Mouse (Mus musculus): ENCODE measurements around the gene Emid1. TPM values are rescaled to one million over a fixed set of nuclear protein-coding genes. Genes with fewer than 3 reads are reported as not detected.
"Not testable (repeated sequence)": the region's sequence is repeated elsewhere in the genome, so short reads cannot be mapped to it uniquely, and the experiment has no call there.

Emid1 gene
- polyA plus RNA-seq, 1 experiment from 2014 or later: 22.2 TPM

DNA sequence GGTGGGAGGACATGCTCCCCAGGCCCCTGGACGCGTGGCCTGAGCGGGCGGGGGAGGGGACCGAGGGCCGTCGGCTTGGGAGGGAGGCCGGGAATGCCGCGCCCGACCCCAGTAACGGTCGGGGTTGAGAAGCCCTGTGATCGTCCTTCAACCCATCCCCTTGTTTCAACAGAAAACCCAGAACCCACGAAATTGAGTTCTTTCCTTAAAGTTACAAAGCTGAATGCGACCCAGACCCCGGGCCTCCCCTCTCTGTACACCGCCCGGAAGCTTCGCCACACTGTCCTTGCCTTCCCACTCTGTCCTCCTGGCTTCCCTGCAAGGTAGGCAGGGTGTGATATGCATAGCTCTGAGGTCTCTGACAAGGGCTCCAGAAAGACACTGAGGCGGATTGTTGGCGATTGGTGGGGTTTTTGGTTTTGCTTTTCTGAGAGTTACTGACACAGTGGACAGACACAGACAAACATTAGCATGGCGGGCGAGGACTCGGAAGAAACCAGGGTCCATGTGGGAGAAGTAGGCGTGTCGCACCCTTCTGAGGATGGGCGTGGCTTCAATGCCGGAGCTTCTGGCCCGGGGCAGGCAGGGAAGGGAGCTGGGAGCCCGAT is 52.4 kb downstream of the Emid1 start:
- under 1% methylated on average over 31 of the region's 31 CpGs for WGBS
- Histone ChIP-seq H3K9ac (ENCODE audit: low read length) (peak overlapping the region; percentile 99), H3K4me3 (ENCODE audit: low read depth, low read length) (peak overlapping the region; percentile 100), H3K27ac (ENCODE audit: low read depth, low read length) (peak overlapping the region; percentile 90), H3K4me1 (replicated peaks; ENCODE audit: control insufficient read depth, insufficient read depth, low read length) (peaks cover 3% of the 10 kb centered on the region; the same call in 1 of the 2 replicates), H3K4me2 (ENCODE audit: low read depth, low read length, severe bottlenecking) (peak overlapping the region; percentile 87), H3K36me3 (ENCODE audit: control insufficient read depth, insufficient read depth, low read length) (no peaks in the 10 kb centered on the region), H3K27me3 (ENCODE audit: control insufficient read depth, insufficient read depth, low read length) (no peaks in the 10 kb centered on the region), H3K9me3 (ENCODE audit: control insufficient read depth, low read length) (no peaks in the 10 kb centered on the region)
- ATAC-seq (replicated peaks; ENCODE audit: low FRiP score) (peak; percentile 77), DNase-seq (ENCODE audit: low spot score) (peak; percentile 91)

DNA sequence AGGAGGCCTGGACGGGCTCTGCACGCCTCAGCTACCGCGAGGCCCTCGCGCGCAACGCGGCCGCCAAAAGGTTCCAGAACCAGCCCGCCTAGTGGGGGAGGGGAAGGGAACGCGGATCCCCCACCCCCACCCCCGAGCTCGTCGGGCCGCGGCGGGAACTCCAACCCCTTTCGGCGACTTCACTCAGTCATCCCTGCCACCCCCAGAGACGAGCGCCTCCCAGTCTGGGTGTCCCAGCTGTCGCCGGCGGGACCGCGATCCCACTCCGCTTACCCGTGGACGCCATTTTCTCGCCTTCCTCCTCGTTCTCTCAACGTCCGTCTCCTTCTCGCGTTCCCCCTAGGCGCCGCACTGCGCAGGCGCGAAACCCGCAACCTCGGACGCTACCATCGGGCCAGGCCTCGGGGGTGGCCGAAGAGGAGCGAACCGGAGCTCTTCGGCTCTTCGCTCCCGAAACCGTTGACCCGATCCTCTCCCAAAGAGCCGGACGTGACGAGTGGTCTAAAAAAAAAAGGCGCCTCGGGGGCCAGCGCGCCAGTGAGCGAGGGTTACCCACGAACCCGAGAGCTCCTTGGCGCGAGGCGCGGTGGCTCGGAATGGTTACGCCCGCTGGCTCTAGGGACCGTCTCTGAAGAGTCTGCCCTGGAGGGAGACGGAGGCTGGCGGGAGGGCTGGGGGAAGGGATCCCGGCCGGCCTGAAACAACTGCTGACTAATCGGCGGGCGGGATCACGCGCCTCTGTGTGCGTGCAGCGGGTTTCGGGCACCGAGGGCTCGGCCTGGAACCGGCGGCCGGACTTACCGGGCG is 53.1 kb downstream of the Emid1 start, which contains the start of the genes Rhbdd3 and Ewsr1:
Rhbdd3 (plus strand) TSS at position 191 of the 807 bp plus-strand sequence.
Ewsr1 (minus strand) TSS at position 531 of the 807 bp plus-strand sequence.
- WGBS: under 1% methylated on average over 92 of the region's 92 CpGs
- Histone ChIP-seq H3K4me2 (ENCODE audit: low read depth, low read length, severe bottlenecking) (peak within 1 kb of the TSS; percentile 87), H3K9me3 (ENCODE audit: control insufficient read depth, low read length) (no peaks in the 10 kb centered on the region), H3K27me3 (ENCODE audit: control insufficient read depth, insufficient read depth, low read length) (no peaks in the 10 kb centered on the region), H3K4me3 (ENCODE audit: low read depth, low read length) (peak within 1 kb of the TSS; percentile 100), H3K9ac (ENCODE audit: low read length) (peak within 1 kb of the TSS; percentile 99), H3K36me3 (ENCODE audit: control insufficient read depth, insufficient read depth, low read length) (no peaks in the 10 kb centered on the region), H3K4me1 (replicated peaks; ENCODE audit: control insufficient read depth, insufficient read depth, low read length) (peaks cover 3% of the 10 kb centered on the region; the same call in 1 of the 2 replicates), H3K27ac (ENCODE audit: low read depth, low read length) (peak within 1 kb of the TSS; percentile 90)
- DNase-seq (ENCODE audit: low spot score) (peak; percentile 98), ATAC-seq (replicated peaks; ENCODE audit: low FRiP score) (peak; percentile 89)

- DNase-seq (ENCODE audit: low spot score): no peak
- Histone ChIP-seq H3K9ac (ENCODE audit: low read length) (peak overlapping the region; percentile 99), H3K4me3 (ENCODE audit: low read depth, low read length) (peak overlapping the region; percentile 100), H3K4me2 (ENCODE audit: low read depth, low read length, severe bottlenecking) (peak overlapping the region; percentile 87), H3K9me3 (ENCODE audit: control insufficient read depth, low read length) (no peaks in the 10 kb centered on the region), H3K36me3 (ENCODE audit: control insufficient read depth, insufficient read depth, low read length) (no peaks in the 10 kb centered on the region), H3K27ac (ENCODE audit: low read depth, low read length) (peak overlapping the region; percentile 90), H3K4me1 (replicated peaks; ENCODE audit: control insufficient read depth, insufficient read depth, low read length) (peaks cover 3% of the 10 kb centered on the region; the same call in 1 of the 2 replicates), H3K27me3 (ENCODE audit: control insufficient read depth, insufficient read depth, low read length) (no peaks in the 10 kb centered on the region)
- under 1% methylated on average over 43 of the region's 44 CpGs for WGBS
- ATAC-seq (replicated peaks; ENCODE audit: low FRiP score): peak; percentile 15
Observed at GRCm38 (mm10) chr11:5098035-5098735, 53.9 kb downstream of the Emid1 start.

DNA sequence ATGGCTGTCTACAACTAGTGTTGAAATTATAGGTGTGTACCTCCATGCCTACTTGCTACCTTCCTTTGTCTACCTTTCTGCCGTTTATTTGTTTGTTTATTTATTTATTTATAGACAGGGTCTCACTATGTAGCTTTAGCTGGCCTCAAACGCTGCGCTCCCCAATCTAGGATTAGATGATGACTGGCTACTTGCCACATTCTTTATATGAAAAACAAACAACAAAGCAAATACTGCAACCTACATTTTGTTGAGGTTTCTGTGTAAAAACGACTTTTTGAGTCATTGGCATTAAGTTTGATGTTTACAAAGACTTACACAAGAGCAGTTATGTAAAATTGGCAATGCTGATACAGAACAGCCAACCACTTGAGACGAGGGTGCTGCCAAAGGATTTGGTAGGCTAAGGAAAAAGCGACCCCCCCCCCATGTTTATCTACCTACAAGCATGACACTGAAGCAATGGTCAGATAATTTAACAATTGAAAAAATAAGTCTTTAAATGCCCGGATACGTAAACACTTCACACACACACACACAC is 55.5 kb downstream of the Emid1 start:
- Histone ChIP-seq H3K27me3 (ENCODE audit: control insufficient read depth, insufficient read depth, low read length) (no peaks in the 10 kb centered on the region), H3K4me1 (replicated peaks; ENCODE audit: control insufficient read depth, insufficient read depth, low read length) (peaks cover 3% of the 10 kb centered on the region; the same call in 1 of the 2 replicates), H3K4me3 (ENCODE audit: low read depth, low read length) (peak overlapping the region; percentile 100), H3K9me3 (ENCODE audit: control insufficient read depth, low read length) (no peaks in the 10 kb centered on the region), H3K36me3 (ENCODE audit: control insufficient read depth, insufficient read depth, low read length) (peaks cover 5% of the 10 kb centered on the region; the same call in 1 of the 2 replicates), H3K4me2 (ENCODE audit: low read depth, low read length, severe bottlenecking) (peak overlapping the region; percentile 87; the same call in 1 of the 2 replicates), H3K27ac (ENCODE audit: low read depth, low read length) (no peak overlapping the region), H3K9ac (ENCODE audit: low read length) (no peak overlapping the region)
- ATAC-seq (replicated peaks; ENCODE audit: low FRiP score): no peak
- WGBS: 80% methylated on average over 8 of the region's 8 CpGs
- DNase-seq (ENCODE audit: low spot score): no peak

DNA sequence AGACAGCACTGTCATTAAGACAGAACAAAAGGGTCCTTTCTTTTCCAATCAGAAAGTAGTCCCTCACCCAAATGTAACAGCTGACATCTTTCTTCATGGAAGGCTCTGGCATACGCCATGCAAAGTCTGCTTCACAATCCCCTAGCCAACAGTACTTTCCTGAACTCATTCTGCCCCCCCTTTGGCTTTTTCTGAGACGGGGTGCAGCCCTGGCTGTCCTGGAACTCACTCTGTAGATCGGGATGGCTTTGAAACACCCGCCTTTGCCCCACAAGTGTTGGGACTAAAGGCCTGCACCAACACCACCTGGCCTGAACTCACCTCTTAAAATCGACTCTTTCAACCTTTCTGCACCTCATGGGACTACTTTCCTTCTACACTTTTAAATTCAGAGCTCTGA is 56.2 kb downstream of the Emid1 start:
- H3K4me3 ChIP-seq (ENCODE audit: low read depth, low read length): no peak overlapping the region
- no peak overlapping the region for H3K4me2 ChIP-seq (ENCODE audit: low read depth, low read length, severe bottlenecking)
- H3K4me1 ChIP-seq (replicated peaks; ENCODE audit: control insufficient read depth, insufficient read depth, low read length): peaks cover 3% of the 10 kb centered on the region; the same call in 1 of the 2 replicates
- no peak overlapping the region for H3K9ac ChIP-seq (ENCODE audit: low read length)
- H3K27ac ChIP-seq (ENCODE audit: low read depth, low read length): no peak overlapping the region
- WGBS: 91% methylated on average over 5 of the region's 5 CpGs
- no peaks in the 10 kb centered on the region for H3K9me3 ChIP-seq (ENCODE audit: control insufficient read depth, low read length)
- H3K27me3 ChIP-seq (ENCODE audit: control insufficient read depth, insufficient read depth, low read length): no peaks in the 10 kb centered on the region
- ATAC-seq (replicated peaks; ENCODE audit: low FRiP score): no peak
- H3K36me3 ChIP-seq (ENCODE audit: control insufficient read depth, insufficient read depth, low read length): peaks cover 7% of the 10 kb centered on the region; the same call in 1 of the 2 replicates
- DNase-seq (ENCODE audit: low spot score): no peak

DNA sequence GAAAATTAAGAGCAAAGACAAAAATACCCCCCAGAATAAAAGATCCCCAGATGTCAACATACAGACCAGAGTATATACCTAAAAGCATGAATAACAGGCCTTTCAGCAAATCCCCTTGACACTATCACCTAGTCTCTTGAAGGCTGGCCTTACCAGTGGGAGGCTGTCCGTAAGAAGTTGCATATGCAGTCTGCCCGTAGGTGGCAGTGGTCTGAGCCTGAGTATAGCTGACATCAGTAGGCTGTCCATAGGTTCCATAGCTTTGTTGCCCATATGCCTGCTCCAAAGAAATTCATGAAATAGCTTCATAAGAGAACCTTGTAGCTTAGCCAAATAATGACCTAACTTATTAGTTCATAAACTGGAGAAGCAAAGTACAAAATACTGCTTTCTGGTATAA is 60.4 kb downstream of the Emid1 start:
- Histone ChIP-seq H3K27ac (ENCODE audit: low read depth, low read length) (no peak overlapping the region), H3K4me1 (replicated peaks; ENCODE audit: control insufficient read depth, insufficient read depth, low read length) (peaks cover 3% of the 10 kb centered on the region; the same call in 1 of the 2 replicates), H3K9me3 (ENCODE audit: control insufficient read depth, low read length) (no peaks in the 10 kb centered on the region), H3K36me3 (ENCODE audit: control insufficient read depth, insufficient read depth, low read length) (peaks cover 21% of the 10 kb centered on the region; the same call in 1 of the 2 replicates), H3K4me2 (ENCODE audit: low read depth, low read length, severe bottlenecking) (no peak overlapping the region), H3K27me3 (ENCODE audit: control insufficient read depth, insufficient read depth, low read length) (no peaks in the 10 kb centered on the region), H3K4me3 (ENCODE audit: low read depth, low read length) (no peak overlapping the region), H3K9ac (ENCODE audit: low read length) (no peak overlapping the region)
- ATAC-seq (replicated peaks; ENCODE audit: low FRiP score) (no peak), DNase-seq (ENCODE audit: low spot score) (no peak)
- 56% methylated on average over 2 of the region's 2 CpGs for WGBS

DNA sequence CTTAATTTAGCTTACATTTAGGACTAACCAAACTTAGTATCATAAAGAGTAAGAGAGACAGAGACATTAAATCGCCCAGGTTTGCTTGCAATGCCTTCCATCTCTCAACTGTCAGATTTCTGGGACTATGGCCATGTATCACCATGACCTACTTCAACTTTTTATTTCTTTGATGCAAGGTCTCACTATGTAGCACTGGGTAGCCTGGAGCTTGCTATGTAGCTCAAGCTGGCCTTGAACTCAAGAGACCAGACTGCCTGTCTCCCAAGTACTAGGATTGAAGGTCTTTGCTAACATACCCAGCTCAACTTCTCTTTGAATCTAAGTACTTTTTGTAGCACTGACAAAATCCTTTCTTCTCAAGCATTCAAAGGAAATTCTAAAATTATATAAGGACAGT is 62.9 kb downstream of the Emid1 start:
- peaks cover 32% of the 10 kb centered on the region for H3K36me3 ChIP-seq (ENCODE audit: control insufficient read depth, insufficient read depth, low read length)

GRCm38 (mm10) chr11:5076843-5077242 is 75.2 kb downstream of the Emid1 start:
- H3K4me1 ChIP-seq (replicated peaks; ENCODE audit: control insufficient read depth, insufficient read depth, low read length); H3K9me3 ChIP-seq (ENCODE audit: control insufficient read depth, low read length); DNase-seq (ENCODE audit: low spot score); H3K4me3 ChIP-seq (ENCODE audit: low read depth, low read length); H3K4me2 ChIP-seq (ENCODE audit: low read depth, low read length, severe bottlenecking); H3K27me3 ChIP-seq (ENCODE audit: control insufficient read depth, insufficient read depth, low read length); ATAC-seq (replicated peaks; ENCODE audit: low FRiP score); H3K27ac ChIP-seq (ENCODE audit: low read depth, low read length); H3K9ac ChIP-seq (ENCODE audit: low read length): not testable (repeated sequence)
- H3K36me3 ChIP-seq (ENCODE audit: control insufficient read depth, insufficient read depth, low read length): peaks cover 19% of the 10 kb centered on the region
- 89% methylated on average over 3 of the region's 5 CpGs for WGBS

More for the DNA sequence above, 62.9 kb downstream of the Emid1 start:
- no peaks in the 10 kb centered on the region for H3K9me3 ChIP-seq (ENCODE audit: control insufficient read depth, low read length)
- H3K27ac ChIP-seq (ENCODE audit: low read depth, low read length): no peak overlapping the region
- DNase-seq (ENCODE audit: low spot score): no peak
- no peak overlapping the region for H3K4me2 ChIP-seq (ENCODE audit: low read depth, low read length, severe bottlenecking)
- 100% methylated on average over 1 of the region's 1 CpGs for WGBS
- H3K4me3 ChIP-seq (ENCODE audit: low read depth, low read length): no peak overlapping the region
- H3K27me3 ChIP-seq (ENCODE audit: control insufficient read depth, insufficient read depth, low read length): no peaks in the 10 kb centered on the region
- H3K4me1 ChIP-seq (replicated peaks; ENCODE audit: control insufficient read depth, insufficient read depth, low read length): no peaks in the 10 kb centered on the region
- ATAC-seq (replicated peaks; ENCODE audit: low FRiP score): no peak
- no peak overlapping the region for H3K9ac ChIP-seq (ENCODE audit: low read length)
